Mouse (Mus musculus) embryo, embryonic 10 days (tissue): ENCODE results near the gene Nsfl1c.
"Not testable (repeated sequence)": the region's sequence is repeated elsewhere in the genome, so short reads cannot be mapped to it uniquely, and the experiment has no call there.

ENCODE experiments used
- DNase-seq: peaks from one replicate; pipeline ENCODE4 v3.0.0-alpha.2; 2015; ENCODE audit warnings: low spot score

Nsfl1c gene

DNA sequence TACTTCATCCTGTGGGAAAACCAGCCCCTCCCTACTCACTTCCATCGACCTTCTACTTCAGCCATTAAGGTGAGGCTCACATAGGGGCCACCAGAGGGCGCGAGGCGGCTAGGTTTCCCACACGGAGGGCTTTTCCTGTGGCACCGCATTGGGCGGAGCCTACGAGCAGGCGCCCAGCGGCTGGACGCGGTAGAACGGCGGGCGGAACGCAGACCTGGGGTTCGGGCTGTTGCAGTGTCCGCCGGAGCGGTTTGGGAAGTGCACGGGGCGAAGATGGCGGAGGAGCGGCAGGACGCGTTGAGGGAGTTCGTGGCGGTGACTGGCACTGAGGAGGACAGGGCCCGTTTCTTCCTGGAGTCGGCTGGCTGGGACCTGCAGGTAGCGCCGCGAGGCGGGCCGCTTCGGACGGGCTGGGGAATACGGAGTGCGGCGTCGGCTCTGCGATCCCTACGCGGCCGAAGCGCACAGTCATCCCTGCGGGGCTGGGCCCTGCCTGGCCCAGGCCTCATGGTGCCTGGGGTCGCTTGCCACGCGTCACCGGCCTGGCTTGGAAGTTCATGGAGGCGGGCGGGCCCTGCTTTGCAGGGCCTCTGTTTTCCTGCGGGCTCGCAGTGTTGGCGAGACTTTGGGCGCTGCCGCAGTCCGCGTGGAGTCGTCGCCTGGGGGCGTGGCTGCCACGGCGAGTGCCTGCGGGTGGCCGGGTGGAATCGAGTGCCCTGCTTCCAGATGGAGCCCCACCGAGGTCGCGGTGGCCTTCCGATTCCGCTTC lies at the start of gene Nsfl1c:
Gene Nsfl1c (plus strand): TSS at position 148 of the 769 bp plus-strand sequence.
- DNase-seq: peak; percentile 96

DNA sequence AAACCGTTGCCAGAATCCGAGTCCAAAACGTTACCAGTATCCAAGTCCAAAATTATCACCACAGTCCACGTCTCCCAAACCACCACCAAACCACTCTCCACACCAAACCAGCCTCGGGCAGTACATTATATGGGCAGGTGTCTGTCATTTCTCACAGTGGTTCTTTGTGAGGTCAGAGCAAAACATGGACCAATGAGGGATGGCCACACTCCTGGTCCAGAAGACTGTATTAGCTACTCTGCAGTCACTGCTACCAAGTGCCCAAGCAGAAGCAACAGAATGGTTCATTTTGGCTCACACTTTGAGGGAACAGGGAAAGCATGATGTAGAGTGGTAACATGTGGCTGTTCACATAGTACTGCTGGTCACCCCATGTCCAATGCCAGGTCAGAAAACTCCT lies 17.9 kb upstream of the Nsfl1c start, which contains the start of gene 4921509C19Rik:
Gene 4921509C19Rik (minus strand): TSS at position 101 of the 400 bp plus-strand sequence.
- not testable (repeated sequence) for DNase-seq

GRCm38 (mm10) chr2:151486496-151486895 lies 7.5 kb upstream of the Nsfl1c start:
- no peak for DNase-seq

DNA sequence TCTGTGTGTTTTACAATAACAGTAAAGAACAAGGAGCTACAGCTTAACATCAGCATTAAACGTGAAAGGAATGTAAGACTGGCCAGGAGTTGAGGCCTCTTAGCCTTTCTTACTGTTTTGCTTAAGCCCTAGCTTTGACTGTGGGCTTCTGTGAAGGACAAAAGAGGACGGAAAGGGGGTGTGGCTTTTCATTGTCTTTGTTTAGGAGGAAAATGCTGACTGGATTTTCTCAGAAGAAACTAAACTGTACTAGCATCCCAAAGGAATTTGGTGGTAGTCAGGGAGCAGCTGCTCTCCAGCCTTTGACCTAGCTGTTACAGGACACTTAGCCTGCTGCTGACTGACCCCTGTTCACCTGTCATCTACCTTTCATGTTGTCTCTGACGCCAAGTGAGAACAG lies 4.4 kb downstream of the Nsfl1c start:
- no peak for DNase-seq

DNA sequence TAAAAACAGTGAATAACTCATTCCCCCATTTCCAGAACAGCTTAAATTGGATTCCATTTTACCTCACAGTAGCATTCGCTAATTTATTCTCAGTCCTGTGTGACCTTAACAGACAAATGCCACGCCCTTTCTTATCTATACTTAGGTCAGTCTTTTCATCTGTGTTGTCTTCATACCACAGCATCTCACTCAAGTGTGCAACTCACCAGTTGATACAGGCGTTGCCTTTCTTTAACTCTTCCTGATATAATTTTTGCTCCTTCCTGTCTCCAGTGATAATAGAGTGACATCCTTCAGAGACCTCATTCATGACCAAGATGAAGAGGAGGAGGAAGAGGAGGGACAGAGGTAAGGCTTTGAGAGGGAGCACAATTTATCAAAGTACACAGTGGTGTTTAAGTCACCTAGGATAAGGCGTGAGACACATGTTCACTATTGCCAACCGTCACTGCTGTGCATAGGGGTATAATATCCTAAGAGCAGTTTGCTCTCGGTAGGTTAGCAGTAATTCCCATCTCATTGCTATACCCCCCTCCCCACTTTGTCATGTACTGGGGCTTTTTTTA lies 6.5 kb downstream of the Nsfl1c start:
- DNase-seq: no peak

GRCm38 (mm10) chr2:151504226-151504625 lies 10.2 kb downstream of the Nsfl1c start:
- DNase-seq: no peak

GRCm38 (mm10) chr2:151512199-151512598 lies 18.2 kb downstream of the Nsfl1c start:
- DNase-seq: no peak

GRCm38 (mm10) chr2:151513525-151514285 lies 19.7 kb downstream of the Nsfl1c start:
- no peak for DNase-seq

DNA sequence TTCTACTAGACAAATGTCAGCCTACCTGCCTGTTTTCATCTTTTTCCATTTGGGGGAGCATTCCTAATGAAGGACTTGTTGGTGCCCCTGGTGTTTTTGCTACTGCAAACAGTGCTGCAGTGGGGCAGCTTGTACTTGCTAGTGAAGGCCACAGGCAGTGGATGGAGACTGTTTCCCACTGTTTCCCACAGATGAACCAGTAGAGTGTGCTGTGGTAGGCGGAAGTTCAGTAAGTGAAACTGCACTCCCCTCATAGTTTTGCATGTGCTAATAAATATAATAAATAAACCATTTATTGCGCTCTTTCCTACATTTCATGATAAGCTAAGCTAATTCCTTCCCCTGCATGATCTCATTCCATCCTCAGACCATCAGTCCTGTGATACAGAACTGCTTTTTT lies 25.0 kb downstream of the Nsfl1c start:
- DNase-seq: no peak

DNA sequence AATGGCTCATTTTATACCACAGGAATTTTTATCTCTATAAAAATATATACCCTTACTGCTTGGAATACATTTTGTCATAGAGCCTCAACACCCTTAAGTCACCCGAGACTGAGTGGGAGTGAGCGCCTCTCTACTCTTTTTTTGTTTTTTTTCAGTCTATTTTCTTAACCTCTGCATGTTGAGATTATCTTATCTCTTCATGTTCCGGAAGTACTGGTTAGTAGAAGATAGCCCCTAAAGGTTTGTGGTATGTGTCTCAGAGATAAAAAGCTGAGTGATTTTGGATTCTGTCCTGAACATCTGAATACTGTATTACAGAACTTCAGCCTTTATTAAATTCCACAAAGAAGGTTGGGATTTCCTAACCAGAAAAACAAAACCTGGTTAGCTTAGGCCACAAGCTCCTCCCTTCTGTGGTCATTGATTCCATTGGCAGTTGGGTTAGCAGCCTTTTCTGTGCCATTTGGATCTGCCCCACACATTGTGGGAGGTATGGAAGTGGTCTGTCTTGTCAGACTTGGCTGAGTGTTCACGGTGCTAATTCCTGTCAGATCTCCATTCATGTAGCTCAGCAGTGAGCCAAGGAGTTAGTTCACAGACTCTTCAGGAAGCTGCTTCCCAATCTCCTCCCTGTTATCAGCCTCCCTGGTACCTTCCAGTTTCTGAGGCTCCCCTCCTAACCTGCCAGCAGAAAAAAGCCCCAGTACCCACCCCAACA lies 30.5 kb downstream of the Nsfl1c start:
- no peak for DNase-seq

DNA sequence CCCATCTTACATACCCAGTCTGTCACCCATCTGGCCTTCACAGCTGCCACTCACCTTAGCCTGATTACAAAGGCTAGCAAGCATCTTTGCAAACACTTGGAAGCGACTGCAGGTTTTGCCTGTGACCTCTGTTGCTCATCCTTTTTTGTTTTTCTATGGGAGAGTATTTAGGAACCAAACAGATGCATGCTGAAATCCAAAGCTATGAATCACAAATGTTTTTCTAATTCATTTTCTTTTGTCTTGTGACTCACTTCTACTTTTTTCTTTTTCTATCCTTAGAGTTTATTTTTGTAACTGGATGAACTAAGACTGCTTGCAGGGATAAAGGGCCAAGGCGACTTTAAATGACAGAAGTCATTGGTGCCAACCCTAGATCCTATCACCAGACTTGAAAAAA lies 31.5 kb downstream of the Nsfl1c start:
- DNase-seq: no peak

DNA sequence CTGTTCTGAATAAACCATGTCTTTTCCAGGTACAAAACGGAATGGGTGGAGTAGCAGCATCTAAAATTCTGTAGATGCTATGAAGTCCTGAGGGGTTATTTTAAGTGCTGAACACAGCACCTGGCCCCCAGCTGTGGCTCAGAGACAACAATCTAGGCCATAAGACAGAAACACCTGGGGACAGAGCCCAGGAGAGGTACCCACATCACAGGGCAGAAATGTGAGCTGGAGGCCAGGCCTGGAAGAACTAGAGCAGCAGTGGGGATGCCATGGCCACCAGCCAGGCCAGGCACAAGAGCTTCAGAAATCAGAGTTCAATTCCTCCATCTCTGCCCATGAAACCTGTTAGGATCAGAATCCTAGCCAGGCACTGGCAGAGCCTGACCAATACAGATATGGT lies 34.1 kb downstream of the Nsfl1c start:
- DNase-seq: no peak

GRCm38 (mm10) chr2:151529169-151529568 lies 35.2 kb downstream of the Nsfl1c start:
- no peak for DNase-seq

GRCm38 (mm10) chr2:151530378-151531230 lies 36.6 kb downstream of the Nsfl1c start:
- no peak for DNase-seq

DNA sequence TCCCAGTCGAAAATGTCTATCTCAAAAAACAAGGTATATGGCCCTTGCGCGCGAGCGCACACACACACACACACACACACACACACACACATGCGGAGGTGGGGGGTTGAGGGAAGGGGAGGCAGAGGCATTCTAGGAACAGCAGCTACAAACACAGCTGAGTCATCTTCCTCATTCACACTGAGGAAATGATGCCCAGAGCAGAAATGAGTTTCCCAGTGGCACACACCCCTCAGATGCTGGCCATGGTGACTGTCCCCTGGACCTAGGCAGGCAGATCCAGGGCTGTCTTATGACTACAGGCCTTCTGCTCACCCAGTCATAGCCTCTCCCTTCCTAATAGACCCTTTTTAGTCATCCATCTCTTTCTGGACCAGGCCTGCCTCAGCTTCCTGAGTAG lies 39.6 kb downstream of the Nsfl1c start:
- DNase-seq: no peak

DNA sequence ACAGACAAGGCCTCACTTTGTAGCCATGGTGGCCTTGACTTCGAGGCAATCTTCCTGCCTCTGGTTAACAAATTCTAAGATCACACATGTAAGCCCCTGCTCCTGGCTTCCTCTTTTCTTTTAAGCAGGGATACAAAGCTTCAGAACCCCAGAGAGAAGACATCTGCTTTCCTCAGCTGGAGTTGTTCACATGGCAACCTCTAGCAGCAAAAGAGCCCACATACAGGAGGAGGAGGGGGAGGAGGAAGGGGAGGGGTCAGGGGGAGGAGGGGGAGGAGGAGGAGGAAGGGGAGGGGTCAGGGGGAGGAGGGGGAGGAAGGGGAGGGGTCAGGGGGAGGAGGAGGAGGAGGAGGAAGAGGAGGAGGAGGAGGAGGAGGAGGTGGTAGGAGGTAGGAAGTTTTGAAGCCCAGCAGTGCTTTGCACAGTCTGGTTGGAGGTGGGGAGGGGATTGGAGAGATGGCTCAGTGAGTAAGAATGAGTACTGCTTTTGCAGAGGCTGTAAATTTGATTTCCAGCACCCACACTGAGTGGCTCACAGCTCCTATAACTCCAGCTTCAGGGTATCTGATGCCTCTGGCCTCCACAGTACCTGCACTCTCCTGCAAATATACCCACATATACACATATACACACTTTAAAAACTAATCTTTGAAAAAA lies 42.1 kb downstream of the Nsfl1c start:
- DNase-seq: peak; percentile 35

GRCm38 (mm10) chr2:151536618-151536974 lies 42.6 kb downstream of the Nsfl1c start:
- no peak for DNase-seq

- DNase-seq: no peak
Observed at GRCm38 (mm10) chr2:151538646-151539045, 44.7 kb downstream of the Nsfl1c start.

- DNase-seq: peak; percentile 98
Observed at GRCm38 (mm10) chr2:151542323-151543062, 48.5 kb downstream of the Nsfl1c start, which contains the start of gene Fkbp1a. Fkbp1a (plus strand) TSS chr2:151542483.
